Mouse (Mus musculus): ENCODE data around the gene Gpank1. TPM values are rescaled to one million over a fixed set of nuclear protein-coding genes. Genes with fewer than 3 reads are reported as not detected.

Gpank1 gene
- 24.2 TPM for polyA plus RNA-seq (2015; fragmentation: Illumina TruSeq; extraction: RNeasy Lipid Tissue Mini Kit (QIAGEN cat#74804); ENCODE audit: insufficient read depth, low replicate concordance)

GRCm38 (mm10) chr17:35121143-35121799 lies at the start of gene Gpank1:
Gene Gpank1, plus strand, starts transcription at chr17:35121455.

DNA sequence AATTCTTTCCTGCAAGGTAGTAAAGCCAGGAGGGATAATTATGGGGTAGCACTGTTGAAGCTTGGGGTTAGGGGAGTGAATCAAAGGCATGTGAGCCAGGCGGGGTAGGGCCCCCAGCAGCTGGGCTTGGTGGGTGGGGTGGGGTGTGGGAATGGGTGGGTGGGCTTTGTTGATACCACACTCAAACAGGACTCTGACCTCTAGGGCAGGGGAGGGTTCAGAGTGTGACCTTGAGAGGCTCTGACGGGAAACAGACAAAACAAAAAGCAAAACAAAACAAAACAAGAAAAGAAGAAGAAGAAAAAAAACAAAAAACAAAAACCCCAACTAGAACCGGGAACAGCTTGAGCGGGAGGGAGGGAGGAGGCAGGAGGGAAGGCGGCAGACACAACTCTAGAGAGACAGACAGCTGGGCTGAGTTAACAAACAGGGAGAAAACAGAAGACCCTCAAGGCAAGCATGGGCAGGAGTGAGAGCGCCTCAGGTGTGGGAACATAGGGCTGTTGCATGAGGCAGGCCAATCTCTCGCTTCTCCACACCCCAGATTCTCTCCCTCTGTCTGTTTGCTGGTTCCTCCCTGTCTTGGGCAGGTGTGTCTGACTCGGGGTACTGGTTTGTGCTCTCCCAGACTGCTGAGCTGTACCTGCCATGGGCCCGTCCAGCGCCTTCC lies 44.6 kb upstream of the Gpank1 start, which contains the start of gene Ly6g6e:
Ly6g6e (plus strand) TSS at position 396 of the 670 bp plus-strand sequence.

DNA sequence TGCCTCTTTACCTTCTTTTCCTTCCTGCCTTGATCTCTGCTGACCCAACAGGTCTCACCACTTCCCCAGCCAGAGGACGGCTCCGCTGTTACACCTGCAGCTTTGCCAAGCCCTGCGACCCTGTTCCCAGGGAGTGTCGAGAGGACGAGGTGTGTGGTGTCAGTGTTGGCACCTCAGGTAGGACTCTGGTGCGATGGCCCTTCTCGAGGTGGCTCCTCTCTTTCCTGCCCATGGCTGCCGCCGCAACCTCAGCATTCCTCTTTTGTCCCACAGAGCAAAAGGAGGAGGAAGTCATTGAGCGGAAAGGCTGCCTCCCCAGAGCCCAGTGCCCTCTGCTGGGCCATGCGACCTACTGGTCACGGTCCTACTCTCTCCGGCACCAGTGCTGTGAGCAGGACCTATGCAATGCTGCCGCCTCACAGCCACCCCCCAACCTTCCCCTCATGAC lies 43.4 kb upstream of the Gpank1 start, which contains the start of gene Ly6g6d:
Ly6g6d (minus strand) TSS at position 280 of the 448 bp plus-strand sequence.

DNA sequence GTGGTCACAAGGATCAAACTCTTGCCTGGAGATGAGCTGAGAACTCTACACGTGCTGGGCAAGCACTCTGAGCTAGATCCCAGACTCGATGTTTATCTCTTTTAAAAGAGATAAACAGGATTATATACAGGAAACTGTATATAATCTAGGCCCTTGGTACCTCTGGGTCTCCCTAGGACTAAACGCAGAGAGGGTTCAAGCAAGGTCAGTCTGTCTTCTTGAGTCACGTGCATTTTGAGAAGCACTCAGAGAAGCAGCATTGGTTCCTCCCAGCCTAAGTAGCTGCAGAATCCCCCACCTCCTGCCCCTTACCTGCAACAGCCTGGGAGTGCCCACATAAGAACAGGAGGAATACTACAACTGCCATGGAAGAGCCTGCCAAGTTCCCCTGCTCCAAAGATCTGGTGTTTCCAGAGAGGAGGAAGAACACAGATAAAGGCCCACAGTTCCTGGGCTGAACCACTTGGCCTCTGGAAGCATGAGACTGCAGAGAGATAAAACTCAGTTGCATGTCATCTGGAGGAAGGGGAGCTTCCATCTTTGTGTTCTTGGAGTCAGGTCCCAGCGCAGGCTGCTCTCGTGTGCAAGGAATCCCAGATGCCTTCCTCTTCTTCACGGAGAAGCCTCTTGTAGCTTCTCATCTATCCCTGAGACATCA lies 35.9 kb upstream of the Gpank1 start, which contains the start of gene Ly6g6f:
Ly6g6f (minus strand) TSS at position 403 of the 658 bp plus-strand sequence.

DNA sequence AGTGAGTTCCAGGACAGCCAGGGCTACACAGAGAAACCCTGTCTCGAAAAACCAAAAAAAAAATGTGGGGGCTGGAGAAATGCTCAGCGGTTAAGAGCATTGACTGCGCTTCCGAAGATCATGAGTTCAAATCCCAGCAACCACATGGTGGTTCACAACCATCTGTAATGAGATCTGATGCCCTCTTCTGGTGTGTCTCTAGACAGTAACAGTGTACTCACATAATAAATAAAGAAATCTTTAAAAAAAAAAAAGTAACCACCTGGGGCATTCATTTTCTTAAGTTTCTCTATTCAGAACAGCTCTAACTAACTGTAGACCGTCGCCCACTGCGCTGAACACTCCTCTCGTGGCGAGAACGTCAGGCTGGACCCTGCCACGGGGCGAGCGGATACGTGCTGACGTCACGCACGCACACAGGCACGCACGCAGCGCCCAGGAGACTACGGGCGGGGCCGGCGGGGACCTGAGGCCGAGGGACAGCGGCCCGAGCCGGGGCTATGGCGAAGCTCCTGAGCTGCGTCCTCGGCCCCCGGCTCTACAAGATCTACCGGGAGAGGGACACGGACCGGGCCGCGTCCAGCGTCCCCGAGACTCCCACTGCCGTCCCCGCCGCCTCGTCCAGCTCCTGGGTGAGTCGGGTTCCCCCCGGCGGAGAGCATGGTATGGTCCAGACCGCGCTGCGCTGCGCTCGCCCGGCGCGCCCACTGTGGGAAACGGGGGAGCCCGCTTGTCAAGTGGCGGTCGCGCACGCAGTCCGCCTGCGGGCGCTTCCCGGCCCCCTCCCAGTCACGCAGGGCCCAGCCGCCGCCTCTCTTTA lies 32.2 kb upstream of the Gpank1 start, which contains the start of gene Abhd16a:
Abhd16a (plus strand) TSS at position 439 of the 820 bp plus-strand sequence.

DNA sequence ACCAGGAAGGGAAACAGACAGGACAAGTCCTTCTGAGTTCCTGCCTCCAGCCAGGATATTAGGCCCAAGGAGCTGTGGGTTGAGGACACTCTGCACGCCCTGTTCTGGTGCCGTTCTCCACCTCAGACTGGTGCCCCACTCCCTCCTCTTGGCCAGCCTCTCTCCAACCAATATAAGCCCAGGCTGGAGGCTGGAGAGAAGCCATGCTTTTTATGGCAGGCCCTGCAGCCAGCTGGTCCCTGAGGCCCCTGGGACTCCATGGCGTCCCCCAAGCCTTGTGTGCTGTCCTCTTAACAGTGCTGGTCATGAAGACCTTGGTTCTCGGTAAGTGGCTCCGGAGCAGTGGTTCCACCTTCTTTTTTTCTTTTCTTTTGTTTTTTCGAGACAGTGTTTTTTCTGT lies 13.2 kb upstream of the Gpank1 start, which contains the start of gene Ly6g5c:
Ly6g5c (plus strand) TSS at position 183 of the 400 bp plus-strand sequence.

GRCm38 (mm10) chr17:35115046-35116019 lies 5.9 kb upstream of the Gpank1 start, which contains the start of gene Ly6g5b:
Gene Ly6g5b, minus strand, starts transcription at chr17:35115428.

DNA sequence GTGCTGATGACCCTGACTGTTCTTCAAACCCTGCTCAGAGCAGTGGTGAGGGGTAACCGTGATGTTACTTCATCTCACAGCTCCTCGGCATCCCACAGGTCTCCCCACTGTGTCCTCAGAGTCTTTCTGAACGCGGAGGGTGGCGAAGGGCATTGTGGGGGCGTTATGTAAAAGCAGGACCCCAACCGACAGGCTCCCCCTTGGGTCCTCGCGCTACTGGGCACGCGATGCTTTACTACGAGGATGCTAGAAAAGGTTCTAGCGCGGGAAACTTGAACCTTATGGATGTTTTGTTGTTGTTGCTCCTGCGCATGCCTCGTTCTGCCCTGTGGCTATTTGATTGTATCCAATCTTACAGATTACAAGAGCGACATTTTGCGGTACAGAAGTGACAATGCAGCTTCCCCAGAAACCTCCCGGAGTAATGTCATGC lies 632 bp downstream of the Gpank1 start, which contains the start of gene Csnk2b:
Csnk2b (minus strand) TSS at position 183 of the 433 bp plus-strand sequence.

GRCm38 (mm10) chr17:35126206-35126611 lies 5.0 kb downstream of the Gpank1 start, which contains the start of gene D17H6S53E:
Gene D17H6S53E, plus strand, starts transcription at chr17:35126373.

GRCm38 (mm10) chr17:35131500-35132173 lies 10.4 kb downstream of the Gpank1 start, which contains the start of gene Apom:
Gene Apom, minus strand, starts transcription at chr17:35132050.

GRCm38 (mm10) chr17:35134801-35135590 lies 13.7 kb downstream of the Gpank1 start, which contains the start of gene Bag6:
Gene Bag6, plus strand, starts transcription at chr17:35135178.

GRCm38 (mm10) chr17:35164568-35165450 lies 43.6 kb downstream of the Gpank1 start, which contains the start of gene Prrc2a:
Gene Prrc2a, minus strand, starts transcription at chr17:35164897.

Other genes starting within 250 kb of the Gpank1 start
- 3.5 TPM for gene Zbtb12, start 242.0 kb upstream of the Gpank1 start, polyA plus RNA-seq (2015; fragmentation: Illumina TruSeq; extraction: RNeasy Lipid Tissue Mini Kit (QIAGEN cat#74804); ENCODE audit: insufficient read depth, low replicate concordance)
- not detected for gene Gm20547, start 239.4 kb upstream of the Gpank1 start, polyA plus RNA-seq (2015; fragmentation: Illumina TruSeq; extraction: RNeasy Lipid Tissue Mini Kit (QIAGEN cat#74804); ENCODE audit: insufficient read depth, low replicate concordance)
- gene C2, start 223.2 kb upstream of the Gpank1 start, polyA plus RNA-seq (2015; fragmentation: Illumina TruSeq; extraction: RNeasy Lipid Tissue Mini Kit (QIAGEN cat#74804); ENCODE audit: insufficient read depth, low replicate concordance) = 38.7 TPM
- gene Ehmt2, start 223.0 kb upstream of the Gpank1 start, polyA plus RNA-seq (2015; fragmentation: Illumina TruSeq; extraction: RNeasy Lipid Tissue Mini Kit (QIAGEN cat#74804); ENCODE audit: insufficient read depth, low replicate concordance) = 55.6 TPM
- not detected for gene Slc44a4, start 207.0 kb upstream of the Gpank1 start, polyA plus RNA-seq (2015; fragmentation: Illumina TruSeq; extraction: RNeasy Lipid Tissue Mini Kit (QIAGEN cat#74804); ENCODE audit: insufficient read depth, low replicate concordance)
- gene Neu1, start 190.2 kb upstream of the Gpank1 start, polyA plus RNA-seq (2015; fragmentation: Illumina TruSeq; extraction: RNeasy Lipid Tissue Mini Kit (QIAGEN cat#74804); ENCODE audit: insufficient read depth, low replicate concordance) = 21.7 TPM
- gene Hspa1b, start 162.2 kb upstream of the Gpank1 start, polyA plus RNA-seq (2015; fragmentation: Illumina TruSeq; extraction: RNeasy Lipid Tissue Mini Kit (QIAGEN cat#74804); ENCODE audit: insufficient read depth, low replicate concordance) = 1.2 TPM
- not detected for gene Gm20481, start 151.5 kb upstream of the Gpank1 start, polyA plus RNA-seq (2015; fragmentation: Illumina TruSeq; extraction: RNeasy Lipid Tissue Mini Kit (QIAGEN cat#74804); ENCODE audit: insufficient read depth, low replicate concordance)
- gene Hspa1a, start 149.3 kb upstream of the Gpank1 start, polyA plus RNA-seq (2015; fragmentation: Illumina TruSeq; extraction: RNeasy Lipid Tissue Mini Kit (QIAGEN cat#74804); ENCODE audit: insufficient read depth, low replicate concordance) = 0.52 TPM
- not detected for gene Hspa1l, start 148.8 kb upstream of the Gpank1 start, polyA plus RNA-seq (2015; fragmentation: Illumina TruSeq; extraction: RNeasy Lipid Tissue Mini Kit (QIAGEN cat#74804); ENCODE audit: insufficient read depth, low replicate concordance)
- gene Lsm2, start 139.6 kb upstream of the Gpank1 start, polyA plus RNA-seq (2015; fragmentation: Illumina TruSeq; extraction: RNeasy Lipid Tissue Mini Kit (QIAGEN cat#74804); ENCODE audit: insufficient read depth, low replicate concordance) = 45.5 TPM
- gene Vars, start 120.5 kb upstream of the Gpank1 start, polyA plus RNA-seq (2015; fragmentation: Illumina TruSeq; extraction: RNeasy Lipid Tissue Mini Kit (QIAGEN cat#74804); ENCODE audit: insufficient read depth, low replicate concordance) = 100 TPM
- gene Vwa7, start 104.9 kb upstream of the Gpank1 start, polyA plus RNA-seq (2015; fragmentation: Illumina TruSeq; extraction: RNeasy Lipid Tissue Mini Kit (QIAGEN cat#74804); ENCODE audit: insufficient read depth, low replicate concordance) = 0.54 TPM
- 2.6 TPM for gene Sapcd1, start 93.4 kb upstream of the Gpank1 start, polyA plus RNA-seq (2015; fragmentation: Illumina TruSeq; extraction: RNeasy Lipid Tissue Mini Kit (QIAGEN cat#74804); ENCODE audit: insufficient read depth, low replicate concordance)
- gene Msh5, start 74.7 kb upstream of the Gpank1 start, polyA plus RNA-seq (2015; fragmentation: Illumina TruSeq; extraction: RNeasy Lipid Tissue Mini Kit (QIAGEN cat#74804); ENCODE audit: insufficient read depth, low replicate concordance) = 6.1 TPM
- 228 TPM for gene Clic1, start 71.5 kb upstream of the Gpank1 start, polyA plus RNA-seq (2015; fragmentation: Illumina TruSeq; extraction: RNeasy Lipid Tissue Mini Kit (QIAGEN cat#74804); ENCODE audit: insufficient read depth, low replicate concordance)
- 3.2 TPM for gene Ddah2, start 62.4 kb upstream of the Gpank1 start, polyA plus RNA-seq (2015; fragmentation: Illumina TruSeq; extraction: RNeasy Lipid Tissue Mini Kit (QIAGEN cat#74804); ENCODE audit: insufficient read depth, low replicate concordance)
- gene Ly6g6c, start 56.1 kb upstream of the Gpank1 start, polyA plus RNA-seq (2015; fragmentation: Illumina TruSeq; extraction: RNeasy Lipid Tissue Mini Kit (QIAGEN cat#74804); ENCODE audit: insufficient read depth, low replicate concordance) = 0.26 TPM
- 2.5 TPM for gene Mpig6b, start 55.3 kb upstream of the Gpank1 start, polyA plus RNA-seq (2015; fragmentation: Illumina TruSeq; extraction: RNeasy Lipid Tissue Mini Kit (QIAGEN cat#74804); ENCODE audit: insufficient read depth, low replicate concordance)
- gene Ly6g6e, start 44.6 kb upstream of the Gpank1 start, polyA plus RNA-seq (2015; fragmentation: Illumina TruSeq; extraction: RNeasy Lipid Tissue Mini Kit (QIAGEN cat#74804); ENCODE audit: insufficient read depth, low replicate concordance) = not detected
- not detected for gene Ly6g6d, start 43.4 kb upstream of the Gpank1 start, polyA plus RNA-seq (2015; fragmentation: Illumina TruSeq; extraction: RNeasy Lipid Tissue Mini Kit (QIAGEN cat#74804); ENCODE audit: insufficient read depth, low replicate concordance)
- 0.93 TPM for gene Ly6g6f, start 35.8 kb upstream of the Gpank1 start, polyA plus RNA-seq (2015; fragmentation: Illumina TruSeq; extraction: RNeasy Lipid Tissue Mini Kit (QIAGEN cat#74804); ENCODE audit: insufficient read depth, low replicate concordance)
- gene Abhd16a, start 32.2 kb upstream of the Gpank1 start, polyA plus RNA-seq (2015; fragmentation: Illumina TruSeq; extraction: RNeasy Lipid Tissue Mini Kit (QIAGEN cat#74804); ENCODE audit: insufficient read depth, low replicate concordance) = 19.7 TPM
- gene Ly6g5c, start 13.2 kb upstream of the Gpank1 start, polyA plus RNA-seq (2015; fragmentation: Illumina TruSeq; extraction: RNeasy Lipid Tissue Mini Kit (QIAGEN cat#74804); ENCODE audit: insufficient read depth, low replicate concordance) = not detected
- 1.6 TPM for gene Ly6g5b, start 6.0 kb upstream of the Gpank1 start, polyA plus RNA-seq (2015; fragmentation: Illumina TruSeq; extraction: RNeasy Lipid Tissue Mini Kit (QIAGEN cat#74804); ENCODE audit: insufficient read depth, low replicate concordance)
- gene Csnk2b, start 598 bp downstream of the Gpank1 start, polyA plus RNA-seq (2015; fragmentation: Illumina TruSeq; extraction: RNeasy Lipid Tissue Mini Kit (QIAGEN cat#74804); ENCODE audit: insufficient read depth, low replicate concordance) = 133 TPM
- gene D17H6S53E, start 4.9 kb downstream of the Gpank1 start, polyA plus RNA-seq (2015; fragmentation: Illumina TruSeq; extraction: RNeasy Lipid Tissue Mini Kit (QIAGEN cat#74804); ENCODE audit: insufficient read depth, low replicate concordance) = 15.5 TPM
- gene Apom, start 10.6 kb downstream of the Gpank1 start, polyA plus RNA-seq (2015; fragmentation: Illumina TruSeq; extraction: RNeasy Lipid Tissue Mini Kit (QIAGEN cat#74804); ENCODE audit: insufficient read depth, low replicate concordance) = 0.33 TPM
- 69.9 TPM for gene Bag6, start 13.7 kb downstream of the Gpank1 start, polyA plus RNA-seq (2015; fragmentation: Illumina TruSeq; extraction: RNeasy Lipid Tissue Mini Kit (QIAGEN cat#74804); ENCODE audit: insufficient read depth, low replicate concordance)
- 58.2 TPM for gene Prrc2a, start 43.4 kb downstream of the Gpank1 start, polyA plus RNA-seq (2015; fragmentation: Illumina TruSeq; extraction: RNeasy Lipid Tissue Mini Kit (QIAGEN cat#74804); ENCODE audit: insufficient read depth, low replicate concordance)
- 157 TPM for gene Aif1, start 54.6 kb downstream of the Gpank1 start, polyA plus RNA-seq (2015; fragmentation: Illumina TruSeq; extraction: RNeasy Lipid Tissue Mini Kit (QIAGEN cat#74804); ENCODE audit: insufficient read depth, low replicate concordance)
- 139 TPM for gene Lst1, start 67.0 kb downstream of the Gpank1 start, polyA plus RNA-seq (2015; fragmentation: Illumina TruSeq; extraction: RNeasy Lipid Tissue Mini Kit (QIAGEN cat#74804); ENCODE audit: insufficient read depth, low replicate concordance)
- 99.6 TPM for gene Ltb, start 73.0 kb downstream of the Gpank1 start, polyA plus RNA-seq (2015; fragmentation: Illumina TruSeq; extraction: RNeasy Lipid Tissue Mini Kit (QIAGEN cat#74804); ENCODE audit: insufficient read depth, low replicate concordance)
- 15.3 TPM for gene Tnf, start 80.6 kb downstream of the Gpank1 start, polyA plus RNA-seq (2015; fragmentation: Illumina TruSeq; extraction: RNeasy Lipid Tissue Mini Kit (QIAGEN cat#74804); ENCODE audit: insufficient read depth, low replicate concordance)
- 24.3 TPM for gene Lta, start 83.9 kb downstream of the Gpank1 start, polyA plus RNA-seq (2015; fragmentation: Illumina TruSeq; extraction: RNeasy Lipid Tissue Mini Kit (QIAGEN cat#74804); ENCODE audit: insufficient read depth, low replicate concordance)
- gene Gm16181, start 99.4 kb downstream of the Gpank1 start, polyA plus RNA-seq (2015; fragmentation: Illumina TruSeq; extraction: RNeasy Lipid Tissue Mini Kit (QIAGEN cat#74804); ENCODE audit: insufficient read depth, low replicate concordance) = 0.72 TPM
- gene Atp6v1g2, start 112.2 kb downstream of the Gpank1 start, polyA plus RNA-seq (2015; fragmentation: Illumina TruSeq; extraction: RNeasy Lipid Tissue Mini Kit (QIAGEN cat#74804); ENCODE audit: insufficient read depth, low replicate concordance) = 14.4 TPM
- gene Nfkbil1, start 114.3 kb downstream of the Gpank1 start, polyA plus RNA-seq (2015; fragmentation: Illumina TruSeq; extraction: RNeasy Lipid Tissue Mini Kit (QIAGEN cat#74804); ENCODE audit: insufficient read depth, low replicate concordance) = 3.1 TPM
- gene Ddx39b, start 120.3 kb downstream of the Gpank1 start, polyA plus RNA-seq (2015; fragmentation: Illumina TruSeq; extraction: RNeasy Lipid Tissue Mini Kit (QIAGEN cat#74804); ENCODE audit: insufficient read depth, low replicate concordance) = 220 TPM
- 1,132 TPM for gene H2-D1, start 141.3 kb downstream of the Gpank1 start, polyA plus RNA-seq (2015; fragmentation: Illumina TruSeq; extraction: RNeasy Lipid Tissue Mini Kit (QIAGEN cat#74804); ENCODE audit: insufficient read depth, low replicate concordance)
- gene H2-Q1, start 198.9 kb downstream of the Gpank1 start, polyA plus RNA-seq (2015; fragmentation: Illumina TruSeq; extraction: RNeasy Lipid Tissue Mini Kit (QIAGEN cat#74804); ENCODE audit: insufficient read depth, low replicate concordance) = not detected
- 0.76 TPM for gene H2-Q2, start 220.8 kb downstream of the Gpank1 start, polyA plus RNA-seq (2015; fragmentation: Illumina TruSeq; extraction: RNeasy Lipid Tissue Mini Kit (QIAGEN cat#74804); ENCODE audit: insufficient read depth, low replicate concordance)